Mouse (Mus musculus) stomach, embryonic 14.5 days (tissue): ENCODE measurements around the gene Nsf. TPM values are rescaled to one million over a fixed set of nuclear protein-coding genes. Genes with fewer than 3 reads are reported as not detected.

Experiments used
- ATAC-seq: fragments of 200-750 bp; cut with Nextera tagmentation; 2 replicates; pipeline ENCODE4 v1.8.0; 2017; ENCODE audit warnings: low read depth, moderate TSS enrichment; ENCODE audit not compliant: insufficient number of reproducible peaks, insufficient read depth, low FRiP score
- H3K27ac ChIP-seq: fragments of 300-500 bp; sonication (generic); 2 replicates; pipeline ENCODE4 v1.5.1; 2014; ENCODE audit warnings: mild to moderate bottlenecking, low read length, moderate library complexity, mixed read lengths
- H3K27me3 ChIP-seq: fragments of 300-500 bp; sonication (generic); 2 replicates; pipeline ENCODE4 v1.6.1; 2014; ENCODE audit warnings: low read length, control low read depth, mixed read lengths; ENCODE audit not compliant: control insufficient read depth, insufficient read depth
- H3K36me3 ChIP-seq: fragments of 300-500 bp; sonication (generic); 2 replicates; pipeline ENCODE4 v1.6.1; 2014; ENCODE audit warnings: mild to moderate bottlenecking, control low read depth, low read length, moderate library complexity, mixed read lengths; ENCODE audit not compliant: control insufficient read depth, insufficient read depth
- H3K4me1 ChIP-seq: fragments of 300-500 bp; sonication (generic); 2 replicates; pipeline ENCODE4 v1.6.1; 2014; ENCODE audit warnings: low read length, control low read depth, mixed read lengths; ENCODE audit not compliant: control insufficient read depth, insufficient read depth
- H3K4me2 ChIP-seq: fragments of 300-500 bp; sonication (generic); replicated peaks from 2 replicates; pipeline ENCODE4 v1.6.1; 2014; ENCODE audit warnings: low read depth, low read length, control low read depth
- H3K4me3 ChIP-seq: fragments of 300-500 bp; sonication (generic); 2 replicates; pipeline ENCODE4 v1.5.1; 2014; ENCODE audit warnings: low read depth, low read length, control low read depth
- H3K9ac ChIP-seq: fragments of 300-500 bp; sonication (generic); replicated peaks from 2 replicates; pipeline ENCODE4 v1.6.1; 2014; ENCODE audit warnings: low read depth, mild to moderate bottlenecking, control low read depth, low read length, moderate library complexity, mixed read lengths
- H3K9me3 ChIP-seq: fragments of 300-500 bp; sonication (generic); 2 replicates; pipeline ENCODE4 v1.6.1; 2016; ENCODE audit warnings: low read depth, low read length, control low read depth; ENCODE audit not compliant: control insufficient read depth
- WGBS: fragments of 180-500 bp; shearing (Covaris S2); extraction: QIAGEN DNeasy Blood & Tissue Kit; methylation state at CpG from one replicate; pipeline ENCODE4 v1.1.7; 2014; 5-methylcytosine and 5-hydroxymethylcytosine counted together
- polyA plus RNA-seq: library from polyadenylated mRNA; unstranded; fragments of >200 nt; fragmentation: Nextera tagmentation; extraction: Ambion mirVana; gene quantifications from 2 replicates; pipeline ENCODE4 v1.2.1, GENCODE M21; 2014

Nsf gene
- polyA plus RNA-seq, 1 experiment from 2014 or later = 46.9 TPM

GRCm38 (mm10) chr11:103859933-103860610, 93.8 kb downstream of the Nsf start:
- no peak overlapping the region for H3K4me2 ChIP-seq

GRCm38 (mm10) chr11:103858760-103859159, 95.1 kb downstream of the Nsf start:
- Histone ChIP-seq H3K4me3 (no peak overlapping the region), H3K4me1 (no peaks in the 10 kb centered on the region), H3K27me3 (no peaks in the 10 kb centered on the region), H3K27ac (no peak overlapping the region), H3K36me3 (peaks cover 10% of the 10 kb centered on the region), H3K9ac (no peak overlapping the region), H3K9me3 (no peaks in the 10 kb centered on the region), H3K4me2 (no peak overlapping the region)
- no peak for ATAC-seq
- 62% methylated on average over 5 of the region's 5 CpGs for WGBS

More at GRCm38 (mm10) chr11:103859933-103860610, 93.8 kb downstream of the Nsf start:
- Histone ChIP-seq H3K9me3 (no peaks in the 10 kb centered on the region), H3K4me3 (no peak overlapping the region), H3K4me1 (no peaks in the 10 kb centered on the region), H3K27me3 (no peaks in the 10 kb centered on the region), H3K27ac (no peak overlapping the region), H3K36me3 (peaks cover 10% of the 10 kb centered on the region), H3K9ac (no peak overlapping the region)
- WGBS = 75% methylated on average over 4 of the region's 4 CpGs
- no peak for ATAC-seq

GRCm38 (mm10) chr11:103856641-103857040, 97.2 kb downstream of the Nsf start:
- Histone ChIP-seq H3K4me1 (no peaks in the 10 kb centered on the region), H3K4me2 (no peak overlapping the region), H3K27me3 (no peaks in the 10 kb centered on the region), H3K27ac (no peak overlapping the region), H3K9ac (no peak overlapping the region), H3K4me3 (no peak overlapping the region), H3K9me3 (no peaks in the 10 kb centered on the region), H3K36me3 (peaks cover 10% of the 10 kb centered on the region)
- ATAC-seq = no peak
- 92% methylated on average over 7 of the region's 7 CpGs for WGBS

- H3K4me1 ChIP-seq = no peaks in the 10 kb centered on the region
- H3K4me3 ChIP-seq = no peak overlapping the region
- H3K4me2 ChIP-seq = no peak overlapping the region
- no peaks in the 10 kb centered on the region for H3K27me3 ChIP-seq
- no peaks in the 10 kb centered on the region for H3K9me3 ChIP-seq
- H3K27ac ChIP-seq = no peak overlapping the region
- no peak for ATAC-seq
- H3K9ac ChIP-seq = no peak overlapping the region
- peaks cover 7% of the 10 kb centered on the region for H3K36me3 ChIP-seq
- WGBS = 62% methylated on average over 9 of the region's 9 CpGs
Measured at GRCm38 (mm10) chr11:103854294-103854693, 99.6 kb downstream of the Nsf start.

- no peaks in the 10 kb centered on the region; the same call in 1 of the 2 replicates for H3K36me3 ChIP-seq
- H3K4me2 ChIP-seq = no peak overlapping the region
- H3K4me1 ChIP-seq = no peaks in the 10 kb centered on the region
- H3K9me3 ChIP-seq = no peaks in the 10 kb centered on the region
- WGBS = 51% methylated on average over 10 of the region's 10 CpGs
- no peak overlapping the region for H3K4me3 ChIP-seq
- H3K27ac ChIP-seq = no peak overlapping the region
- H3K9ac ChIP-seq = no peak overlapping the region
- no peaks in the 10 kb centered on the region for H3K27me3 ChIP-seq
- ATAC-seq = no peak
Measured at GRCm38 (mm10) chr11:103853284-103853920, 100.5 kb downstream of the Nsf start.

GRCm38 (mm10) chr11:103852590-103853283, 101.1 kb downstream of the Nsf start:
- H3K4me1 ChIP-seq = no peaks in the 10 kb centered on the region
- H3K27me3 ChIP-seq = no peaks in the 10 kb centered on the region
- H3K27ac ChIP-seq = no peak overlapping the region
- no peak for ATAC-seq
- no peak overlapping the region for H3K4me2 ChIP-seq
- WGBS = 67% methylated on average over 16 of the region's 16 CpGs
- no peaks in the 10 kb centered on the region for H3K9me3 ChIP-seq
- no peak overlapping the region for H3K9ac ChIP-seq
- no peaks in the 10 kb centered on the region; the same call in 1 of the 2 replicates for H3K36me3 ChIP-seq
- no peak overlapping the region for H3K4me3 ChIP-seq

- H3K4me1 ChIP-seq = no peaks in the 10 kb centered on the region
- H3K27me3 ChIP-seq = no peaks in the 10 kb centered on the region
- WGBS = 90% methylated on average over 11 of the region's 11 CpGs
- H3K9me3 ChIP-seq = no peaks in the 10 kb centered on the region
- H3K4me3 ChIP-seq = no peak overlapping the region
- no peak overlapping the region for H3K9ac ChIP-seq
- H3K36me3 ChIP-seq = no peaks in the 10 kb centered on the region
- no peak overlapping the region for H3K27ac ChIP-seq
- ATAC-seq = no peak
- H3K4me2 ChIP-seq = no peak overlapping the region
Measured at GRCm38 (mm10) chr11:103848287-103848686, 105.6 kb downstream of the Nsf start.

- Histone ChIP-seq H3K4me3 (no peak overlapping the region), H3K27me3 (no peaks in the 10 kb centered on the region), H3K27ac (no peak overlapping the region), H3K4me1 (no peaks in the 10 kb centered on the region), H3K9ac (no peak overlapping the region), H3K9me3 (no peaks in the 10 kb centered on the region), H3K4me2 (no peak overlapping the region), H3K36me3 (no peaks in the 10 kb centered on the region)
- 19% methylated on average over 11 of the region's 11 CpGs for WGBS
- ATAC-seq = no peak
Measured at GRCm38 (mm10) chr11:103840834-103841233, 113.0 kb downstream of the Nsf start.
